Mouse (Mus musculus): Measurements from ENCODE around the gene Cdc6. TPM values are rescaled to one million over a fixed set of nuclear protein-coding genes. Genes with fewer than 3 reads are reported as not detected.
A peak's percentile ranks its signal among the peaks of the same experiment; 100 is the strongest.

Cdc6 gene
- 1 to 10 TPM; 3.3 to 3.6 TPM for total RNA-seq (2021)

GRCm38 (mm10) chr11:98907437-98908173 lies at the start of gene Cdc6:
Cdc6 (plus strand) TSS chr11:98907801.
- intact Hi-C loops (cut with DNase I) = loop anchor here (5.0 kb wide), 1 partner anchor 210 kb away; no protein-coding TSS in a partner anchor
- peak; percentile 98 for DNase-seq

GRCm38 (mm10) chr11:98858759-98859731 lies 48.6 kb upstream of the Cdc6 start:
- peak; percentile 91 to 95 for DNase-seq
- intact Hi-C loops (cut with DNase I) = loop anchor here (1.0 to 5.0 kb wide), 2 partner anchors 50 to 293 kb away; no protein-coding TSS in a partner anchor

GRCm38 (mm10) chr11:98863028-98863750 lies 44.4 kb upstream of the Cdc6 start, which contains the start of gene Wipf2:
Wipf2 (plus strand) TSS chr11:98863638.
- intact Hi-C loops (cut with DNase I) = loop anchor here (5.0 kb wide), 1 partner anchor 109 kb away; no protein-coding TSS in a partner anchor
- DNase-seq = peak; percentile 96 to 97

GRCm38 (mm10) chr11:98863751-98864429 lies 43.7 kb upstream of the Cdc6 start:
- peak in 1 of 2 experiments; percentile 64 for DNase-seq
- intact Hi-C loops (cut with DNase I) = loop anchor here (5.0 kb wide), 1 partner anchor 108 kb away; no protein-coding TSS in a partner anchor

- no peak for DNase-seq
- intact Hi-C loops (cut with DNase I) = no loop called here
These were observed 40.3 kb upstream of the Cdc6 start for GRCm38 (mm10) chr11:98867293-98867692.

GRCm38 (mm10) chr11:98869906-98870305 lies 37.7 kb upstream of the Cdc6 start:
- no peak for DNase-seq
- intact Hi-C loops (cut with DNase I) = no loop called here

GRCm38 (mm10) chr11:98870791-98871190 lies 36.8 kb upstream of the Cdc6 start:
- no peak for DNase-seq
- intact Hi-C loops (cut with DNase I) = no loop called here

- DNase-seq = no peak
- intact Hi-C loops (cut with DNase I) = no loop called here
These were observed 36.2 kb upstream of the Cdc6 start for GRCm38 (mm10) chr11:98871416-98871815.

- intact Hi-C loops (cut with DNase I) = no loop called here
These were observed 35.6 kb upstream of the Cdc6 start for GRCm38 (mm10) chr11:98872040-98872439.

GRCm38 (mm10) chr11:98873900-98874299 lies 33.7 kb upstream of the Cdc6 start:
- intact Hi-C loops (cut with DNase I) = no loop called here
- peak; percentile 72 to 74 for DNase-seq

More at GRCm38 (mm10) chr11:98872040-98872439, 35.6 kb upstream of the Cdc6 start:
- DNase-seq = peak; percentile 60 to 61

GRCm38 (mm10) chr11:98877001-98877400 lies 30.6 kb upstream of the Cdc6 start:
- intact Hi-C loops (cut with DNase I) = no loop called here
- DNase-seq = no peak

- intact Hi-C loops (cut with DNase I) = no loop called here
These were observed 19.9 kb upstream of the Cdc6 start for GRCm38 (mm10) chr11:98887703-98888102.

GRCm38 (mm10) chr11:98889077-98889476 lies 18.5 kb upstream of the Cdc6 start:
- DNase-seq = no peak
- intact Hi-C loops (cut with DNase I) = no loop called here

More at GRCm38 (mm10) chr11:98887703-98888102, 19.9 kb upstream of the Cdc6 start:
- DNase-seq = no peak

GRCm38 (mm10) chr11:98889977-98890376 lies 17.6 kb upstream of the Cdc6 start:
- intact Hi-C loops (cut with DNase I) = no loop called here
- DNase-seq = no peak

GRCm38 (mm10) chr11:98892426-98892825 lies 15.2 kb upstream of the Cdc6 start:
- DNase-seq = no peak
- intact Hi-C loops (cut with DNase I) = no loop called here

- no peak for DNase-seq
- intact Hi-C loops (cut with DNase I) = no loop called here
These were observed 7.0 kb upstream of the Cdc6 start for GRCm38 (mm10) chr11:98900529-98901125.

- no peak for DNase-seq
- intact Hi-C loops (cut with DNase I) = no loop called here
These were observed 4.9 kb upstream of the Cdc6 start for GRCm38 (mm10) chr11:98902621-98903245.

GRCm38 (mm10) chr11:98904577-98904976 lies 3.0 kb upstream of the Cdc6 start:
- intact Hi-C loops (cut with DNase I) = no loop called here
- DNase-seq = no peak

GRCm38 (mm10) chr11:98905033-98905432 lies 2.6 kb upstream of the Cdc6 start:
- no peak for DNase-seq
- intact Hi-C loops (cut with DNase I) = loop anchor here (5.0 kb wide), 1 partner anchor 208 kb away; no protein-coding TSS in a partner anchor
